Mouse (Mus musculus) G1E (cell line): ENCODE data around the gene Zfp36l1. TPM values are rescaled to one million over a fixed set of nuclear protein-coding genes. Genes with fewer than 3 reads are reported as not detected.

ENCODE experiments used
- ATAC-seq: 2 replicates; pipeline ENCODE4 v1.8.0; 2016; ENCODE audit warnings: mild to moderate bottlenecking; ENCODE audit not compliant: insufficient number of reproducible peaks, poor library complexity, low FRiP score, severe bottlenecking; ENCODE audit errors: extremely low read depth
- DNase-seq: peaks from one replicate; pipeline ENCODE4 v3.0.0; 2012; ENCODE audit warnings: low spot score
- H3K27me3 ChIP-seq: 2 replicates; pipeline ENCODE4 v1.6.1; 2012; ENCODE audit warnings: mild to moderate bottlenecking, low read length, inconsistent platforms; ENCODE audit not compliant: insufficient read depth
- H3K36me3 ChIP-seq: replicated peaks from 2 replicates; pipeline ENCODE3; 2012; ENCODE audit warnings: mild to moderate bottlenecking, inconsistent platforms
- H3K4me1 ChIP-seq: 2 replicates; pipeline ENCODE4 v1.6.1; 2012; ENCODE audit warnings: low read depth, low read length, inconsistent platforms, mixed read lengths; ENCODE audit not compliant: insufficient read depth
- H3K4me3 ChIP-seq: 2 replicates; pipeline ENCODE4 v1.5.1; 2012; ENCODE audit warnings: low read depth, mild to moderate bottlenecking, inconsistent platforms, low read length, moderate library complexity, mixed read lengths
- H3K9me3 ChIP-seq: replicated peaks from 2 replicates; pipeline ENCODE4 v1.6.1; 2012; ENCODE audit warnings: inconsistent platforms
- CTCF ChIP-seq: IDR thresholded peaks from 2 replicates; pipeline ENCODE4 v1.5.1; 2012; ENCODE audit warnings: low read depth, low read length, inconsistent platforms, mixed read lengths
- GATA1 ChIP-seq: IDR thresholded peaks from 2 replicates; pipeline ENCODE4 v1.6.1; 2012; ENCODE audit warnings: borderline replicate concordance, low read length, inconsistent platforms, mixed read lengths
- GATA2 ChIP-seq: IDR thresholded peaks from 2 replicates; pipeline ENCODE4 v1.6.1; 2012; ENCODE audit warnings: low read depth, low read length, inconsistent platforms, borderline replicate concordance
- POLR2AphosphoS5 ChIP-seq: IDR thresholded peaks from 2 replicates; pipeline ENCODE4 v1.6.1; 2012; ENCODE audit warnings: low read depth, low read length, inconsistent platforms; ENCODE audit not compliant: insufficient replicate concordance
- TAL1 ChIP-seq: conservative IDR thresholded peaks from 2 replicates; pipeline ENCODE4 v1.6.1; 2012; ENCODE audit warnings: low read depth, low read length, inconsistent platforms, mixed read lengths
- polyA plus RNA-seq: library from polyadenylated mRNA; stranded (reverse); fragments of >175 nt; gene quantifications from 2 replicates; pipeline ENCODE4 v1.2.3, GENCODE M21; 2012
- total RNA-seq, 2 experiments: library from RNA; stranded (forward) in 1 of 2; stranded (reverse) in 1 of 2; fragments of 200-1000 nt in 1 of 2; fragments of >200 nt in 1 of 2; fragmentation: Nextera tagmentation in 1 of 2; gene quantifications; 2 replicates each; pipeline ENCODE4 v1.2.3; 2014 to 2017

Gene Zfp36l1
- total and polyA plus RNA-seq, 3 experiments, result 40.3 to 357 (median 281) TPM

DNA sequence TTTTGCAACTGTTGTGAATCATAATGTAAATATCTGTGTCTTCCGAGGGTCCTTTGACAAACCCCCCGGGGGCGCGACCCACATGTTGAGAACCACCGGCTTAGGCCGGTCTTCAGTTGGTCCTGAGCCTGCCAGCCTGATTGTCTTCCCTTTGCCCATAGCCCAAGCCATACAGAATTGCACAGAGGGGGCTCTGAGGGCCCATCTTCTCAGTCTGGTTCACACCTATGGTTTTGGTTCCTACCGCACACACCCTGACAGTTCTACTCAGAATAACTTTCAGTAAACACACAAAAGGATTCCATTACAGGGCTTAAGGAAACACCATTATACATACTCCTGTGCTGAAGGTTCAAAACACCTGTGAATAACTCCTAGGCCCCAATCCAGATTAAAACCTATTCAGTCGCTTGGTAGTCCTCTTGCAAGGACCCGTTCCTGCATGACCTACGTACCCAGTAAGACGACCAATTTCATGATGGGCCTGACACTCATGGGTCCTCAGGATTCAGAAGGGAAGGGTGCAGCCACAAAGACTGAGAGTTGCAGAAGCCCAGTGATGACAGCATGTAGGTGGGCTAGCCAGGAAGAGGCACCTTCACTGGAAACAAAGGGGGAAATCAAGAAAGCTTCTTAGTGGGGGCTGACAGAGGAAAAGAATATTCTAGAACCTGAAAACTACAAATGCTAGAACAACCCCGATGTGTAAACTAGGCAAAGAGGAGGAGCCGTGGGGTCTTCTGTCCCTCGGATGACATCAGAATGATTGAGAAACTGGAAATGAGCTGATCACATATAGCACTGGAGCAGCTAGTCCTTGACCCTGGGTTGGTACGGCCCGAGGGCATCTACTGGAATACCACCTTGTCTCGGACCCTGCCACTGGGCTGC, 18.8 kb upstream of the Zfp36l1 start:
- TF ChIP-seq GATA1, result no peak
- no peak for TF ChIP-seq CTCF
- TF ChIP-seq POLR2AphosphoS5, result no peak
- no peak for TF ChIP-seq TAL1
- no peak for TF ChIP-seq GATA2
- ATAC-seq, result no peak
- no peak for DNase-seq

DNA sequence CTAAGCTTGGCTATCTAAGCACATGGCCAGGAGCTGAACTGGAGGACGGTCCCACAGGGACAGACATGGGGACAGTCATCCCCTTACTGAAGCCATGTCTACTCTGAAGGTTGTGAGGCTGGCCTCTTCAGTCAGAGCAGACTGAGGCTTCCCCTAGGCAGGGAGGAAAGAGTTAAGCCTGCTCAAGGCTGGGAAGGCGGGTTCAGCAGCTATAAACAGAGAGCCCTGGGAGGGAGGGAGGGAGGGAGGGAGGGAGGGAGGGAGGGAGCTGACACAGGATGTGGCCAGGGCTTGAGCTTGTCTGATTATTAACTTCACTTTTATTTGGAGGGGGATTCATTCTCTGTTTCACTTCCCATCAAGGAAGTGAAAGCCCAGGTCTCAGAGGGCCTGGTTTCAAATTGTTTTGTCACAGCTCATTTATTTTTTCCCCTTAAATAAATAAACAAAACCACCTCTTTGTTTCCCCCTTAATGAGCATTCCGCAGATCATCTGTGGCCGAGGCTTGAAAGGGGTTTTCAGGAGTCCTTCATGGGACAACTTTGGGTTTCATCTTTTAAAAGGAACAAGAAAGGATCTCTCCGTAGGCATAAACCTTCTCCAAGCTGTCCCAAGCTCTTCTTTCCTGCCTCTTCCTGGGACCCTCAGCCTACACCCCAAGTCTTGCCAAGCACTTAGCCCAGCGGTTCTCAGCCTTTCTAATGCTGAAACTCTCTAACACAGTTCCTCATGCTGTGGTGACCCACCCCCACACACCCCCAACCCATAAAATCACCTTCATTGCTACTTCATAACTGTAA, 17.9 kb upstream of the Zfp36l1 start:
- no peak for TF ChIP-seq TAL1
- no peak for TF ChIP-seq GATA2
- TF ChIP-seq GATA1, result no peak
- TF ChIP-seq CTCF, result no peak
- no peak for TF ChIP-seq POLR2AphosphoS5
- Histone ChIP-seq H3K9me3 (no peaks in the 10 kb centered on the region), H3K36me3 (peaks cover 40% of the 10 kb centered on the region), H3K4me3 (peak overlapping the region; percentile 76; the same call in 1 of the 2 replicates), H3K4me1 (peaks cover 51% of the 10 kb centered on the region), H3K27me3 (peaks cover 2% of the 10 kb centered on the region; the same call in 1 of the 2 replicates)
- ATAC-seq, result peak; percentile 65
- DNase-seq, result peak; percentile 96

More for the DNA sequence above, 18.8 kb upstream of the Zfp36l1 start:
- peaks cover 34% of the 10 kb centered on the region for H3K36me3 ChIP-seq
- H3K4me1 ChIP-seq, result peaks cover 55% of the 10 kb centered on the region
- H3K9me3 ChIP-seq, result no peaks in the 10 kb centered on the region
- H3K4me3 ChIP-seq, result peak overlapping the region; percentile 76
- peaks cover 11% of the 10 kb centered on the region for H3K27me3 ChIP-seq

DNA sequence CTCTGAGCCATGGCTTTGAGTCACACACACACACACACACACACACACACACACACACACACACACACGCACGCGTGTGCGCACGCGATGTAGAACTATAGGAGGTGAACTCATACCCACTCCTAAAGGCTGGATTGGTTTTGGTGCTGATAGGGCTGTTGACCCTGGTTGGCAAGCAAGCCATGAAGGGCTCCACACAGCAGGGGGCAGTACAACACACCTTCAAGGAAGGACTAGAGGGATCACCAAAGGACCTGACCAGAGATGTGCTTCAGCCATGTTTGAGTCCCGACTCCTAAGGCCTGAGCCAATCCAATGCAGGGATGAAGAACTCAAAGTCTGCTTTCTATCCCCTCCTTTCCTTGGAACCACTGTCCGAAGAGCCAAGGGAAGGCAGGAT, 16.7 kb upstream of the Zfp36l1 start:
- Histone ChIP-seq H3K9me3 (no peaks in the 10 kb centered on the region), H3K4me1 (peaks cover 52% of the 10 kb centered on the region), H3K4me3 (no peak overlapping the region), H3K36me3 (peaks cover 52% of the 10 kb centered on the region), H3K27me3 (no peaks in the 10 kb centered on the region)
- ATAC-seq (no peak), DNase-seq (no peak)
- TF ChIP-seq GATA2, result no peak
- TF ChIP-seq GATA1, result no peak
- no peak for TF ChIP-seq POLR2AphosphoS5
- TF ChIP-seq CTCF, result peak; percentile 37; the same call in 1 of the 2 replicates
- TF ChIP-seq TAL1, result no peak

DNA sequence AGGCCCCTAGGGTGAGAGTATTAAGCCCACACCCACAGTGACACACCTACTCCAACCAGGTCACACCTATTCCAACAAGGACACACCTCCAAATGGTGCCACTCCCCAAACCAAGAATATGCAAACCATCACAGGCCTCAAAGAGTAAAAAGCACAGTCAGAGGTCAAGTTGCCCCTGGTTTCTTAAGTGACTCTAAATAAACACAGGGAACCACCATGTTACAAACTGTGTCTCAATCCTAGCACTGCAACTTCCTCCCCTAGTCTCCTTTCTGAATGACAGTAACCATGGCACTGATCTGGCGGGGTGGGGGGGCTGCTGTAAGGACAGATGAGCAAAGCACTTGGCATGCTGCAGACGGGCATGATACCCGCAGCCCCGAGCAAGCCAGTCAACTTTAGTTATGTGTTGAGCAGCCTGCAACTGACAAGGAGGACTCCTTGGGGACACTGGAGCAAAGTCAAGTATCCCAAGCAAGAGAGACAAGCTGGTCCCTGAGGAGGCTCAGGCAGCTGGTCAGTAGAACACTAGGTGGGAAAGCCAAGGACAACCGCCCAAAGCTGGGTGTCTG, 14.5 kb upstream of the Zfp36l1 start:
- no peak for DNase-seq
- H3K36me3 ChIP-seq, result peaks cover 74% of the 10 kb centered on the region
- no peak for TF ChIP-seq TAL1
- TF ChIP-seq CTCF, result no peak
- TF ChIP-seq GATA1, result no peak
- ATAC-seq, result no peak
- H3K27me3 ChIP-seq, result no peaks in the 10 kb centered on the region
- H3K4me3 ChIP-seq, result no peak overlapping the region
- H3K4me1 ChIP-seq, result peaks cover 61% of the 10 kb centered on the region
- no peaks in the 10 kb centered on the region for H3K9me3 ChIP-seq

DNA sequence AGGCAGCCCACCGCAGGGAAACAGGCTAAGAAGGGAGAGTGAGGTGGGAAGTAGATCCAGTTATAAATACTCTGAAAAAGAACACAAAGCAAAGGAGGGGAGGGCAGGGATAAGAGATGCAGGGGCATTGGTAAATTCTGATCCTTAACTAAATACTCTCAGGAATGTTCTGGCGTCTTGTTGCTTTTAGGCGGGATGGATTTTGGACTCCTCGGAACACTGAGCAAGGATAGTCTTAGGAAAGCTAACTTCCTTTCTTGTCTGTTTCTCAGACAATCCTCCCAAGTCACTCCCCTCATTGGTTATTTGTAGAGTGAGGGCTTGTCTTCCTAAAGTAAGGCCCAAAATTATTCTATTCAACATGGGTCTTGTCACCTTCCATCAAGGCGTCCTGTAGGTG, 12.5 kb upstream of the Zfp36l1 start:
- peaks cover 90% of the 10 kb centered on the region for H3K36me3 ChIP-seq
- no peak overlapping the region for H3K4me3 ChIP-seq
- 0 out of 2 replicates have a peak, but pooled peaks cover 2% of the 10 kb centered on the region for H3K9me3 ChIP-seq
- TF ChIP-seq POLR2AphosphoS5 (no peak), GATA2 (no peak), CTCF (no peak), TAL1 (no peak)
- DNase-seq (no peak), ATAC-seq (no peak)
- H3K4me1 ChIP-seq, result peaks cover 50% of the 10 kb centered on the region
- no peaks in the 10 kb centered on the region for H3K27me3 ChIP-seq

- H3K4me1 ChIP-seq, result peaks cover 45% of the 10 kb centered on the region
- ATAC-seq, result no peak
Measured at GRCm38 (mm10) chr12:80124756-80125155, 11.9 kb upstream of the Zfp36l1 start.

More at GRCm38 (mm10) chr12:80124756-80125155, 11.9 kb upstream of the Zfp36l1 start:
- TF ChIP-seq TAL1, result no peak
- TF ChIP-seq GATA2, result no peak
- Histone ChIP-seq H3K9me3 (0 out of 2 replicates have a peak, but pooled peaks cover 2% of the 10 kb centered on the region), H3K4me3 (no peak overlapping the region), H3K36me3 (peaks cover 88% of the 10 kb centered on the region), H3K27me3 (no peaks in the 10 kb centered on the region)
- no peak for DNase-seq
